Mouse (Mus musculus) megakaryocyte, embryonic 14.5 days (primary cell): ENCODE measurements around the gene Hs6st3.

Experiments used
- FLI1 ChIP-seq: IDR thresholded peaks from 2 replicates; pipeline ENCODE4 v1.6.1; 2012; ENCODE audit warnings: low read length, inconsistent platforms, mixed read lengths
- GATA1 ChIP-seq: IDR thresholded peaks from 3 replicates; pipeline ENCODE4 v1.6.1; 2012; ENCODE audit warnings: mixed read lengths, low read length, inconsistent platforms, borderline replicate concordance

GRCm38 (mm10) chr14:119257072-119257471 is 118.9 kb downstream of the Hs6st3 start:
- no peak for TF ChIP-seq GATA1
- TF ChIP-seq FLI1 = no peak
